Mouse (Mus musculus) forebrain, embryonic 16.5 days (tissue): ENCODE data around the gene Galnt5. TPM values are rescaled to one million over a fixed set of nuclear protein-coding genes. Genes with fewer than 3 reads are reported as not detected.

Experiments used
- polyA plus RNA-seq: library from polyadenylated mRNA; unstranded; fragments of >200 nt; fragmentation: Nextera tagmentation; extraction: Ambion mirVana; gene quantifications from 2 replicates; pipeline ENCODE4 v1.2.1, GENCODE M21; 2015

Galnt5 gene
- polyA plus RNA-seq, 1 experiment from 2014 or later, result 0.09 TPM

Other genes starting within 250 kb of the Galnt5 start
- 1.7 and 2.6 TPM in 2 replicates for gene Ermn, start 55.0 kb downstream of the Galnt5 start, polyA plus RNA-seq
- 0.11 and 0.12 TPM in 2 replicates for gene Cytip, start 197.6 kb downstream of the Galnt5 start, polyA plus RNA-seq